ENCODE assay signal across 8 mouse cellular contexts in the genomic region with DNA sequence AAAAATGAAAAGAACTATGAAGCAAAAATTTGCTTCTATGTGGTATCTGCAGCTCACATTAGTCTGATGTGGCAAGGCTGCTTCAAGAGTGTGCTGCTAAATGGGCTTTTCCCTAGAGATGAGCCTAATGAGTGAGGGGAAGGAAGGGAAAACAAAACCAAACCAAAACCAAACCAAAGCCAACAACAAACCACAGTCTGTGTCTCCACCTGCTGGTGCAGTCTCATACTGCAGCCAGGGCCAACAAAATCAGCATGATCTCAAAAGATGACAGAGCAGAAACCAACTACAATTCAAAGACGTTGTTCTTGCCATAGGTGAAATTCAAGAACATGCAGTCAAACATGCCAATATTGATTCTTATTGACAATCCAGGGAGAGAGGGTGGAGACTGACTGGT. TPM values are rescaled to one million over a fixed set of nuclear protein-coding genes. Genes with fewer than 3 reads are reported as not detected.
DNase-seq lines count a peak whose midpoint lies in the region; ATAC-seq lines count a peak whose summit lies in the region.
"Had no signal": no experiment of that assay in that cellular context is flagged by ENCODE, and none has a peak within 500 bp of the region (broad histone marks: within the 10 kb centered on the region; RNA-seq: fewer than 3 reads in every experiment).

No protein-coding gene starts in this region.

- 72% methylated on average over 1 of the region's 1 CpGs for WGBS in midbrain, embryonic 10.5 days
- 55% methylated on average over 1 of the region's 1 CpGs for WGBS in midbrain, embryonic 13.5 days
- WGBS in liver, embryonic 13.5 days (ENCODE audit: insufficient replicate concordance), result 38% methylated on average over 1 of the region's 1 CpGs

- no peak overlapping the region for H3K4me2 ChIP-seq in midbrain, embryonic 13.5 days (replicated peaks)
- H3K4me2 ChIP-seq in liver, embryonic 13.5 days, result no peak overlapping the region
- H3K4me2 ChIP-seq: heart, embryonic 13.5 days had no signal

- ATAC-seq in midbrain, embryonic 13.5 days, result no peak
- ATAC-seq in common myeloid progenitor, adult 5-6 weeks (replicated peaks; ENCODE audit: low read depth, poor library complexity, severe bottlenecking), result peak; percentile 90
- no peak for ATAC-seq in liver, embryonic 13.5 days (ENCODE audit: low read depth)

- H3K4me3 ChIP-seq in midbrain, embryonic 10.5 days, result no peak overlapping the region
- no peak overlapping the region for H3K4me3 ChIP-seq in midbrain, embryonic 13.5 days (replicated peaks)
- H3K4me3 ChIP-seq in liver, embryonic 13.5 days (replicated peaks), result no peak overlapping the region
- H3K4me3 ChIP-seq: heart, embryonic 13.5 days had no signal

- H3K4me1 ChIP-seq in midbrain, embryonic 10.5 days, result no peaks in the 10 kb centered on the region
- no peaks in the 10 kb centered on the region for H3K4me1 ChIP-seq in midbrain, embryonic 13.5 days (replicated peaks)
- H3K4me1 ChIP-seq in liver, embryonic 13.5 days (replicated peaks), result no peaks in the 10 kb centered on the region
- H3K4me1 ChIP-seq: heart, embryonic 13.5 days had no signal

- H3K36me3 ChIP-seq in midbrain, embryonic 10.5 days, result peaks cover 44% of the 10 kb centered on the region
- H3K36me3 ChIP-seq in midbrain, embryonic 13.5 days, result peaks cover 5% of the 10 kb centered on the region; the same call in 1 of the 2 replicates
- no peaks in the 10 kb centered on the region for H3K36me3 ChIP-seq in liver, embryonic 13.5 days

- H3K27ac ChIP-seq in midbrain, embryonic 10.5 days (replicated peaks), result no peak overlapping the region
- H3K27ac ChIP-seq in midbrain, embryonic 13.5 days, result no peak overlapping the region
- H3K27ac ChIP-seq in liver, embryonic 13.5 days, result no peak overlapping the region
- H3K27ac ChIP-seq: heart, embryonic 13.5 days had no signal

- DNase-seq in midbrain, embryonic 10.5 days (ENCODE audit: low spot score), result peak; percentile 25
- DNase-seq in T-cell, adult 2 months (ENCODE audit: low spot score), result peak; percentile 14
- peak; percentile 70 for DNase-seq in induced T-regulatory cell, adult 2 months (ENCODE audit: low read depth)
- peak; percentile 4 for DNase-seq in liver, embryonic 13.5 days
- peak; percentile 44 to 69 for DNase-seq in right cerebral cortex, postnatal 10 days (ENCODE audit: low spot score in 2 of 2)

- no peaks in the 10 kb centered on the region for H3K9me3 ChIP-seq in midbrain, embryonic 10.5 days (replicated peaks)
- H3K9me3 ChIP-seq in midbrain, embryonic 13.5 days, result no peaks in the 10 kb centered on the region
- H3K9me3 ChIP-seq in liver, embryonic 13.5 days (replicated peaks), result no peaks in the 10 kb centered on the region
- H3K9me3 ChIP-seq: heart, embryonic 13.5 days had no signal

- H3K9ac ChIP-seq in midbrain, embryonic 13.5 days (replicated peaks), result no peak overlapping the region
- H3K9ac ChIP-seq in liver, embryonic 13.5 days, result no peak overlapping the region
- H3K9ac ChIP-seq: heart, embryonic 13.5 days had no signal

- H3K27me3 ChIP-seq in midbrain, embryonic 10.5 days (ENCODE audit: low read depth, poor library complexity, severe bottlenecking), result no peaks in the 10 kb centered on the region
- H3K27me3 ChIP-seq in midbrain, embryonic 13.5 days, result no peaks in the 10 kb centered on the region
- no peaks in the 10 kb centered on the region for H3K27me3 ChIP-seq in liver, embryonic 13.5 days
- H3K27me3 ChIP-seq: heart, embryonic 13.5 days had no signal

RNA-seq across cellular contexts. Expression of gene Sms, which starts 37.7 kb away (rescaled TPM):
- polyA plus RNA-seq in midbrain, embryonic 10.5 days (2016; fragmentation: Nextera tagmentation; extraction: Ambion mirVana), result 86.3 and 102 TPM in 2 replicates
- 108 and 142 TPM in 2 replicates for polyA plus RNA-seq in midbrain, embryonic 13.5 days (2015; fragmentation: Nextera tagmentation; extraction: Ambion mirVana)
- total RNA-seq in common myeloid progenitor, adult 5-6 weeks (2017), result 57.9 and 86.5 TPM in 2 replicates
- polyA plus RNA-seq in liver, embryonic 13.5 days (2015; fragmentation: Nextera tagmentation; extraction: Ambion mirVana), result 31.5 and 35.1 TPM in 2 replicates

RNA-seq across cellular contexts. Expression of gene Phex, which starts 39.3 kb away (rescaled TPM):
- 0.10 and 0.22 TPM in 2 replicates for polyA plus RNA-seq in midbrain, embryonic 10.5 days (2016; fragmentation: Nextera tagmentation; extraction: Ambion mirVana)
- 0.18 and 0.51 TPM in 2 replicates for polyA plus RNA-seq in midbrain, embryonic 13.5 days (2015; fragmentation: Nextera tagmentation; extraction: Ambion mirVana)
- total RNA-seq in common myeloid progenitor, adult 5-6 weeks (2017), result not detected in 2 replicates
- polyA plus RNA-seq in liver, embryonic 13.5 days (2015; fragmentation: Nextera tagmentation; extraction: Ambion mirVana), result 0.03 TPM in 2 replicates

Comparison
In these comparisons a context has a peak if more than half of its experiments do, and no peak if none do; other contexts are left out.
1. DNase-seq: peak in every context shown above with its lines; median percentile 70 in induced T-regulatory cell, adult 2 months; 56 in right cerebral cortex, postnatal 10 days; 25 in midbrain, embryonic 10.5 days; 14 in T-cell, adult 2 months; 4 in liver, embryonic 13.5 days.